Mouse (Mus musculus) forebrain, postnatal 0 days (tissue): ENCODE measurements around the gene Hoxc11. TPM values are rescaled to one million over a fixed set of nuclear protein-coding genes. Genes with fewer than 3 reads are reported as not detected.

Experiments used
- ATAC-seq: fragments of 200-750 bp; cut with Nextera tagmentation; 2 replicates; pipeline ENCODE4 v1.8.0; 2017; ENCODE audit warnings: mild to moderate bottlenecking, moderate library complexity
- DNase-seq: peaks from one replicate; pipeline ENCODE4 v3.0.0-alpha.2; 2015
- H3K27ac ChIP-seq: fragments of 300-500 bp; sonication (generic); 2 replicates; pipeline ENCODE4 v1.5.1; 2014; ENCODE audit warnings: low read depth, mild to moderate bottlenecking, antibody characterized with exemption, low read length, moderate library complexity, mixed read lengths
- H3K27me3 ChIP-seq: fragments of 300-500 bp; sonication (generic); 2 replicates; pipeline ENCODE4 v1.6.1; 2014; ENCODE audit warnings: mild to moderate bottlenecking, low read length, mixed read lengths; ENCODE audit not compliant: insufficient read depth
- H3K36me3 ChIP-seq: fragments of 300-500 bp; sonication (generic); 2 replicates; pipeline ENCODE4 v1.6.1; 2014; ENCODE audit warnings: mild to moderate bottlenecking, moderate library complexity; ENCODE audit not compliant: insufficient read depth
- H3K4me1 ChIP-seq: fragments of 300-500 bp; sonication (generic); 2 replicates; pipeline ENCODE4 v1.6.1; 2014; ENCODE audit warnings: antibody characterized with exemption; ENCODE audit not compliant: insufficient read depth
- H3K4me2 ChIP-seq: fragments of 300-500 bp; sonication (generic); 2 replicates; pipeline ENCODE4 v1.6.1; 2014; ENCODE audit warnings: low read depth, mild to moderate bottlenecking, moderate library complexity
- H3K4me3 ChIP-seq: fragments of 300-500 bp; sonication (generic); 2 replicates; pipeline ENCODE4 v1.5.1; 2014; ENCODE audit warnings: low read depth, low read length, mixed read lengths
- H3K9ac ChIP-seq: fragments of 300-500 bp; sonication (generic); 2 replicates; pipeline ENCODE4 v1.6.1; 2014; ENCODE audit warnings: mild to moderate bottlenecking
- H3K9me3 ChIP-seq: fragments of 300-500 bp; sonication (generic); 2 replicates; pipeline ENCODE4 v1.6.1; 2016; ENCODE audit warnings: low read length
- CTCF ChIP-seq: sonication (generic); IDR thresholded peaks from 2 replicates; pipeline ENCODE4 v1.5.1; 2016; ENCODE audit warnings: antibody characterized with exemption, control low read depth, low read depth
- WGBS: fragments of 180-500 bp; shearing (Covaris S2); extraction: QIAGEN DNeasy Blood & Tissue Kit; methylation state at CpG from one replicate; pipeline ENCODE4 v1.1.7; 2014; 5-methylcytosine and 5-hydroxymethylcytosine counted together
- polyA plus RNA-seq: library from polyadenylated mRNA; unstranded; fragments of >200 nt; fragmentation: Nextera tagmentation; extraction: Ambion mirVana; gene quantifications from 2 replicates; pipeline ENCODE4 v1.2.1, GENCODE M21; 2015
- total RNA-seq: library from RNA; depleted of rRNA; stranded (reverse); fragments of >200 nt; gene quantifications from 2 replicates; pipeline ENCODE4 v1.2.3, GENCODE M21; 2014

Hoxc11 gene
- total and polyA plus RNA-seq, 2 experiments from 2014 or later: not detected

DNA sequence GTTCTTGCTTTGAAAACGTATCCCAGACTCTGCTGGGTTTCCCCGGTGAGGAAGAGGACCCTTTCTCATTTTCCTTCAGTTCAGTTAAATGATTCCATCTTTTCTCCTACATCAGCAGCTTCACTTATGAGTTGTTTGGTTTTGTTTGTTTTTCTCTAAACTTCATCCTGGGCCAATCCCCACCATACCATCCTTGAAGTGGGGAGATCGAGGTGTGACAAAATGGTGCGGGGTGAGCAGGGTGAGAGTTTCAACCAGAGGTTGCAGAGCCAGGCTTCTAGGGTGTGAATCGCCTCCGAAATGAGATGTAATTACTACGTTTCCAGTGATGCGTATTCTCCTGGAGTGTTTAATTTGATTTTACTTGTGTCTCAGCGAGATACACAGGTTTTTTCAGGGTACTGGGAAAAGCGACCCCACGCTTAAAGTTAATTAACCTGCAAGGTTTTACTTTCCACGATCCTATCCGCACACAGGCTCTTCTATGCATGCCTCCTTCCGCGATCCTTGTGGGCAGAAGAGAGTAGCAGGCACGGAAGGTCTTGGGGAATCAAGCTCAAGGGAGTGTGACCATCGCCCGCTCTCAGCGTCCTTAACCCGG is 36.2 kb upstream of the Hoxc11 start:
- Histone ChIP-seq H3K4me1 (no peaks in the 10 kb centered on the region), H3K4me2 (no peak overlapping the region), H3K27me3 (peaks cover 96% of the 10 kb centered on the region), H3K9me3 (no peaks in the 10 kb centered on the region), H3K36me3 (no peaks in the 10 kb centered on the region), H3K4me3 (no peak overlapping the region), H3K27ac (no peak overlapping the region), H3K9ac (no peak overlapping the region)
- no peak for TF ChIP-seq CTCF
- ATAC-seq: no peak
- DNase-seq: no peak
- WGBS: 2% methylated on average over 20 of the region's 20 CpGs

DNA sequence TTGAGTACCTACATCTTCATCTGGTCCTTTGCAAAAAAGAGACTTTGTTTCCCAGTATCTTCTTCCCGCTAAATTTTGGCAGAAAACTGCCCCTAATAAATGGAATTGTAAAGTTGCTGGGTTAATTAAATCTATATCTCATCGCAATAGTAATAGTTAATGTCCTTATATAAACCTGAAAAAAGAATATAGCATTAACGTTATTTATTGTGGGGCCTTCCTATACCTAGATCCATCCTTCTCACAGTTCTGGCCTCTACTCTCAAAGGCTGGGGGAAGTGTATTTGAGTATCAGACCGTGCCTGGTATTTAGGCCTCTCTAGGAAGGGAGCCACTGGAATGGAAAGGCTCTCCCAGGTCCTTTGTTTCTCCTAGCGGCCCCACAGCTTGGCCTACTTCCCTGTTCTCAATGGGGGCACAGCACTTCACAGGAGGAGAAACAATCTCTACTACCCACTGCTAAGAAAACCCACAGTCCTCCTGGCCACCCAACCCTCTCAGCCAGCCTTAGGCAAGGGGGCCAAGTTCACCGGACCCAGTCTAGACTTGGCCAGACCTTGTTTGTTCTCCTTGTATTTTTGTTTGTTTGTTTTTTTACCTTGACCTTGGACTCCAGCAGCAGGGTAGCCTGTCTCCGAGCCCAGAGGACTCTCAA is 35.5 kb upstream of the Hoxc11 start:
- Histone ChIP-seq H3K36me3 (no peaks in the 10 kb centered on the region), H3K27ac (no peak overlapping the region), H3K4me1 (no peaks in the 10 kb centered on the region), H3K27me3 (peaks cover 97% of the 10 kb centered on the region), H3K4me3 (no peak overlapping the region), H3K9me3 (no peaks in the 10 kb centered on the region), H3K4me2 (no peak overlapping the region), H3K9ac (no peak overlapping the region)
- TF ChIP-seq CTCF: no peak
- DNase-seq: no peak
- 1% methylated on average over 7 of the region's 7 CpGs for WGBS
- no peak for ATAC-seq

DNA sequence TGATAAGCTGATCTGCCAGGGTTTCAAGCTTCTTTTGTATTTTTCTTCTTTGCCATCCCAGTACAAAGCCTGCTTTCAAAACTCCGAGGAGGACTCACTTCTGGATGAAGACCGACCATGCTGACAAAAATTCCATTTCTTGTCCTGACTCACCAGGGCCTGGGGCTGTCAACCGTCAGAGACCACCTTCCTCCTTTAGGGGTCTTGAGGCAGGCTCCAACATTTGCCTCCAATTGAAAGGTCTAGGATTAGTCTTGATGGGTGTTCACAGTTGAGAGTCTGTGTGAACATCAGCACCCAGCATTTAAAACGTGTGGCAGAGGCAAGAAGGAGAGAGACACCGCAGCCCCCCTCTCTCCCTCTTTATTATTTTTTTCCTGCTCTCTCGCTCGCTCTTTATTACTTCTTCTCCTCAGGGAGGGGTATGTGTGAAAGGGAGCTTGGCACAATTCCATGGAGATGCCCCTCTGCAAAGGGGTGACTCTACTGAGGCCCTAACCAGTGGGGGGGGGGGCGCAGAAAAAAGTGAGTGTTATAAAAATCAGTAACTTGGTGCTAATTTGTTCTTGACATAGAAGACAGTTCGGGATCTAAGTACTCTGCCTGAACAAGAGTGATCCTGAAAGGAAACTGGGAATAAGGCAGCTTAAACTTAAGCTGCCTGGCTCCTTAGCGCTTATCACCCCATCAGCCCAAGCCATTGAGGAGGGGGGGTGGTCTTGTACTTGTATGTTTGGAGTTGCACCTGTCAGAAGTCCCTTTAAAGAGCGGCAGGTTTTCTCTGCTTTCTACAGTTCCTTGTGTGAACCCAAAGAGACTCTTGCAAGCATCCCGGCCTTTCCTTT is 34.7 kb upstream of the Hoxc11 start:
- Histone ChIP-seq H3K36me3 (no peaks in the 10 kb centered on the region), H3K4me3 (no peak overlapping the region), H3K9me3 (no peaks in the 10 kb centered on the region), H3K4me1 (no peaks in the 10 kb centered on the region), H3K4me2 (no peak overlapping the region), H3K9ac (no peak overlapping the region), H3K27ac (no peak overlapping the region), H3K27me3 (peaks cover 98% of the 10 kb centered on the region)
- 5% methylated on average over 12 of the region's 12 CpGs for WGBS
- ATAC-seq (no peak), DNase-seq (no peak)
- TF ChIP-seq CTCF: no peak

DNA sequence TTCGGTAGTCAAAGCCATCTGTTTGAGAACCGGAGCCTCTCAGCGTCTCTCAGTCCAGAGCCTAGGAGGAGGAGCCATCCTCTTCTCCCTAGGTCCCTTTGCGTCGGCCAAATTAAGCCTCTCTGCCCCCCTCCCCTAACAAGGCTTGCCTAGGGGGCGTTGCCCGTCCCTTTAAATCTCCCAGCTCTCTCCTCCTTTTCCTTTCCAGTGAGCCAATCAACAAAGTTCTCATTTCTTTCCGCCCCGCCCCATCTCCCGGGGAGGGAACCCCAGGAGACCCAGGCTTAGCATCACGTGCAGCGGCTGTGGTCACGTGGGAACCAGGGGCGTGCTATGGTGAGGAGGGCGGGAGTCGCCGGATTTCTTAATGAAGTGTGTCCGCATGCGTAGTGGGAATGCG is 33.6 kb upstream of the Hoxc11 start:
- DNase-seq (peak; percentile 52), ATAC-seq (peak; percentile 59; the same call in 1 of the 2 replicates)
- H3K27me3 ChIP-seq: peaks cover 99% of the 10 kb centered on the region
- H3K4me2 ChIP-seq: peak overlapping the region; percentile 28; the same call in 1 of the 2 replicates
- H3K4me3 ChIP-seq: 0 out of 2 replicates have a peak overlapping the region, but pooled peaks have one; percentile 3
- H3K9me3 ChIP-seq: no peaks in the 10 kb centered on the region
- 2% methylated on average over 20 of the region's 20 CpGs for WGBS
- no peak overlapping the region for H3K9ac ChIP-seq
- H3K4me1 ChIP-seq: no peaks in the 10 kb centered on the region
- no peak for TF ChIP-seq CTCF
- H3K36me3 ChIP-seq: no peaks in the 10 kb centered on the region
- no peak overlapping the region for H3K27ac ChIP-seq

DNA sequence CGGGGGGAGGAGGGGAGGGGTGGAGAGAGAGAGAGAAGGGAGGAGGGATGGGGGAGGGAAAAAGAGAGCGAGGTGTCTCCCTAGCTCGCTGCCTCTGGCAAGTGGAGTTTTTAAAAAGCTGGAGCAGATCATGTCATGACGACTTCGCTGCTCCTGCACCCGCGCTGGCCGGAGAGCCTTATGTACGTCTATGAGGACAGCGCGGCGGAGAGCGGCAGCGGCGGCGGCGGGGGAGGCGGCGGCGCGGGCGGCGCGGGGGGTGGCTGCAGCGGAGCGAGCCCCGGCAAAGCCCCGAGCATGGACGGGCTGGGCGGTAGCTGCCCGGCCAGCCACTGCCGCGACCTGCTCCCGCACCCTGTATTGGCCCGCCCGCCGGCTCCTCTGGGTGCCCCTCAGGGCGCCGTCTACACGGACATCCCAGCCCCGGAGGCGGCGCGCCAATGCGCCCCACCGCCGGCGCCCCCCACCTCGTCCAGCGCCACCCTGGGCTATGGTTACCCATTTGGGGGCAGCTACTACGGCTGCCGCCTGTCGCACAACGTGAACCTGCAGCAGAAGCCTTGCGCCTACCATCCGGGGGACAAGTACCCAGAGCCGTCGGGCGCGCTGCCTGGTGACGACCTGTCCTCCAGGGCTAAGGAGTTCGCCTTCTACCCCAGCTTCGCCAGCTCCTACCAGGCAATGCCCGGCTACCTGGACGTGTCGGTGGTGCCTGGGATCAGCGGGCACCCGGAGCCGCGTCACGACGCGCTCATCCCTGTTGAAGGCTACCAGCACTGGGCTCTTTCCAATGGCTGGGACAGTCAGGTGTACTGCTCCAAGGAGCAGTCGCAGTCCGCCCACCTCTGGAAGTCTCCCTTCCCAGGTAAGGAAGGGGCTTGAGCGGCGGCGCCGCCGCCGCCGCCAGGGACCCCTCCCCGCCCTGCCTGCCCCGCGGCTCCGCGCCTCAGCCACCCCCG is 32.9 kb upstream of the Hoxc11 start, which contains the start of gene Hoxc13:
Gene Hoxc13 (plus strand): TSS at position 51 of the 959 bp plus-strand sequence.
- H3K36me3 ChIP-seq: no peaks in the 10 kb centered on the region

DNA sequence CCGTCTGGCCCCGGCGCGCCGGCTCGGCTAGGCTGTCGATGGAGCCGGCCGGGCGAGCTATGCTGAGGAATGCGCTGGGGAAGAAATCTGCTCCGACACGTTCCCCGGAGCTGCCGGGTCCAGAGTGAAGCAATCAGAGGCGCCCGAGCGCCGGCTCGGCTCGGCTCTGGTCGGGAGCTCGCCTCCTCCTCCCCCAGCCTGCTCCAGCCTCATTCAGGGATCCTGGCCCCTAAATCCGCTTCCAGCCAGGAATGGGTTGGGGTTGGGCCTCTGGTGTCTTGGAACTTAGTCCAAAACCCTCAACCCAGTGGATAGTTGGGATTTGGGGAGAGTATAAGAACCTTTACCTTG is 32.2 kb upstream of the Hoxc11 start:
- no peak for TF ChIP-seq CTCF
- DNase-seq: no peak
- Histone ChIP-seq H3K9ac (no peak overlapping the region), H3K36me3 (no peaks in the 10 kb centered on the region), H3K4me1 (no peaks in the 10 kb centered on the region), H3K9me3 (no peaks in the 10 kb centered on the region), H3K27me3 (peaks cover 98% of the 10 kb centered on the region), H3K4me2 (no peak overlapping the region), H3K27ac (no peak overlapping the region), H3K4me3 (no peak overlapping the region)
- 1% methylated on average over 23 of the region's 24 CpGs for WGBS
- peak; percentile 40; the same call in 1 of the 2 replicates for ATAC-seq

More for the DNA sequence above, 32.9 kb upstream of the Hoxc11 start, which contains the start of gene Hoxc13:
- Histone ChIP-seq H3K9ac (no peak within 1 kb of the TSS), H3K4me2 (peak within 1 kb of the TSS; percentile 28), H3K4me1 (no peaks in the 10 kb centered on the region), H3K27me3 (peaks cover 99% of the 10 kb centered on the region), H3K4me3 (0 out of 2 replicates have a peak within 1 kb of the TSS, but pooled peaks have one; percentile 3), H3K9me3 (no peaks in the 10 kb centered on the region), H3K27ac (no peak within 1 kb of the TSS)
- TF ChIP-seq CTCF: no peak
- WGBS: under 1% methylated on average over 82 of the region's 88 CpGs
- DNase-seq: no peak
- peak; percentile 27; the same call in 1 of the 2 replicates for ATAC-seq
